In the genomic region with DNA sequence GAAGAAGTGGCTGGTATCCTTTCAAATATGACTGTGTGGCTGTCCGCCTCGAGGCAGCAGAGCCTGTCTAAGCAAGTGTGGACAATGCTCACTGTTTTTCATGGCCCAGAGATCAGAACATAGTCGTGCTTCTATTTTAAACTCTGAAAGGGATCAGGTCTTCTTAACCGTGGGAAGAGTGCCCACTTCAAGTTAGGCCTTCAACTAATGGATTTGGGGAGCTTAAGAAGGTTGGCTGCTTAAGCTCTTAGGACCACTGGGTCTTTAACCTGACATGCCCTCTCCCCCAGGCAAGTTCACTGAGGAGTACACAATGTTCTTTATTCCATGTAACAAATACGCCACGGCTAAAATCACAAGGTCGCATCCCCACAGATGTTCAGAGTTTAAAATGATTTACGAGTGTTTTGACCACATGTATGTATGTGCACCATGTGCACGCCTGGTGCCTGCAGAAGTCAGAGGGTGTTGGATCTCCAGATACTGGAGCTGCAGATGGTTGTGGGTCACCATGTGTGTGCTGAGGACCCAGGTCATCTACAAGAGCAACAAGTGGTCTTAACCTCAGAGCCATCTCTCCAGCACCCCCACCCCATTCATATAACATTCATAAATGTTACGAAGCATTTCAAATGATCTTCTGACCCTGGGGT, we compare ENCODE assay signal across 14 mouse cellular contexts. TPM values are rescaled to one million over a fixed set of nuclear protein-coding genes. Genes with fewer than 3 reads are reported as not detected.
DNase-seq lines count a peak whose midpoint lies in the region.
"Had no signal": no experiment of that assay in that cellular context is flagged by ENCODE, and none has a peak within 500 bp of the region (broad histone marks: within the 10 kb centered on the region; RNA-seq: fewer than 3 reads in every experiment).

No protein-coding gene starts in this region.

- WGBS in limb, embryonic 10.5 days: 66% methylated on average over 10 of the region's 10 CpGs

- H3K9me3 ChIP-seq in limb, embryonic 10.5 days (replicated peaks): no peaks in the 10 kb centered on the region; the same call in 1 of the 2 replicates

- peak overlapping the region; percentile 43 for H3K27ac ChIP-seq in limb, embryonic 10.5 days
- H3K27ac ChIP-seq: liver, embryonic 13.5 days had no signal

- peaks cover 36% of the 10 kb centered on the region for H3K36me3 ChIP-seq in limb, embryonic 10.5 days

- no peak overlapping the region for H3K4me3 ChIP-seq in limb, embryonic 10.5 days
- H3K4me3 ChIP-seq: heart, embryonic 12.5 days; liver, embryonic 13.5 days; lung, embryonic 15.5 days had no signal

- no peaks in the 10 kb centered on the region for H3K27me3 ChIP-seq in limb, embryonic 10.5 days (ENCODE audit: low read depth, poor library complexity, severe bottlenecking)
- H3K27me3 ChIP-seq: heart, embryonic 12.5 days; liver, embryonic 13.5 days; lung, embryonic 15.5 days had no signal

- DNase-seq in kidney, adult 9 months: peak; percentile 36
- no peak for DNase-seq in kidney, postnatal 14 days
- DNase-seq in retina, postnatal 1 day: peak; percentile 22
- no peak for DNase-seq in retina, embryonic 14.5 days (ENCODE audit: low spot score)
- no peak for DNase-seq in limb, embryonic 10.5 days (ENCODE audit: low spot score)
- DNase-seq in cerebellum, adult 9-10 months: no peak
- no peak for DNase-seq in thymus, postnatal 0 days (ENCODE audit: low spot score)
- DNase-seq: cerebellum, adult 9-11 months; heart, postnatal 36 days; liver, embryonic 13.5 days; right cerebral cortex, postnatal 25 days; thymus, adult 18-20 months had no signal

- H3K4me1 ChIP-seq in limb, embryonic 10.5 days: peaks cover 33% of the 10 kb centered on the region
- H3K4me1 ChIP-seq: heart, embryonic 12.5 days; liver, embryonic 13.5 days had no signal

RNA-seq across cellular contexts. Expression of gene Zc2hc1c, which starts 9.1 kb away (rescaled TPM):
- 0.68 and 0.91 TPM in 2 replicates for polyA plus RNA-seq in limb, embryonic 10.5 days (2016; fragmentation: Nextera tagmentation; extraction: Ambion mirVana)
- polyA plus RNA-seq in thymus, postnatal 0 days (2015; fragmentation: Nextera tagmentation; extraction: Ambion mirVana): 0.23 and 0.29 TPM in 2 replicates

RNA-seq across cellular contexts. Expression of gene Acyp1, which starts 9.2 kb away (rescaled TPM):
- polyA plus RNA-seq in limb, embryonic 10.5 days (2016; fragmentation: Nextera tagmentation; extraction: Ambion mirVana): 47.2 and 54.2 TPM in 2 replicates
- 122 and 136 TPM in 2 replicates for polyA plus RNA-seq in thymus, postnatal 0 days (2015; fragmentation: Nextera tagmentation; extraction: Ambion mirVana)

RNA-seq across cellular contexts. Expression of gene Mlh3, which starts 27.1 kb away (rescaled TPM):
- polyA plus RNA-seq in limb, embryonic 10.5 days (2016; fragmentation: Nextera tagmentation; extraction: Ambion mirVana): 7.0 and 8.2 TPM in 2 replicates
- 6.8 and 7.1 TPM in 2 replicates for polyA plus RNA-seq in thymus, postnatal 0 days (2015; fragmentation: Nextera tagmentation; extraction: Ambion mirVana)

RNA-seq across cellular contexts. Expression of gene Nek9, which starts 41.7 kb away (rescaled TPM):
- 26.0 and 29.9 TPM in 2 replicates for polyA plus RNA-seq in limb, embryonic 10.5 days (2016; fragmentation: Nextera tagmentation; extraction: Ambion mirVana)
- 12.7 and 13.1 TPM in 2 replicates for polyA plus RNA-seq in thymus, postnatal 0 days (2015; fragmentation: Nextera tagmentation; extraction: Ambion mirVana)

Comparison
In these comparisons a context has a peak if more than half of its experiments do, and no peak if none do; other contexts are left out.
1. DNase-seq: peak in kidney, adult 9 months (single experiment) and retina, postnatal 1 day (single experiment); none in kidney, postnatal 14 days (single experiment), retina, embryonic 14.5 days (single experiment), limb, embryonic 10.5 days (single experiment), cerebellum, adult 9-10 months (single experiment) and thymus, postnatal 0 days (single experiment).